Mouse (Mus musculus) heart, adult 2 months (tissue): ENCODE data around the gene Fkbp6. TPM values are rescaled to one million over a fixed set of nuclear protein-coding genes. Genes with fewer than 3 reads are reported as not detected.

Experiments
- DNase-seq, 2 experiments: peaks; one replicate each; pipeline ENCODE4 v3.0.0; 2021
- H3K27ac ChIP-seq: fragments of 200-600 bp; 2 replicates; pipeline ENCODE4 v1.8.1; 2022
- H3K27me3 ChIP-seq: fragments of 200-500 bp; 2 replicates; pipeline ENCODE4 v1.6.1; 2012; ENCODE audit warnings: mild to moderate bottlenecking, low read length, inconsistent platforms, mixed read lengths; ENCODE audit not compliant: control insufficient read depth, insufficient read depth
- H3K36me3 ChIP-seq: fragments of 200-500 bp; 2 replicates; pipeline ENCODE4 v1.6.1; 2012; ENCODE audit warnings: low read length, inconsistent platforms; ENCODE audit not compliant: control insufficient read depth, insufficient read depth
- H3K4me1 ChIP-seq: fragments of 200-500 bp; 2 replicates; pipeline ENCODE4 v1.6.1; 2011; ENCODE audit warnings: low read length; ENCODE audit not compliant: control insufficient read depth, insufficient read depth
- H3K4me3 ChIP-seq: fragments of 200-600 bp; 2 replicates; pipeline ENCODE4 v1.8.1; 2022
- H3K79me2 ChIP-seq: fragments of 200-500 bp; replicated peaks from 2 replicates; pipeline ENCODE4 v1.6.1; 2012; ENCODE audit warnings: mild to moderate bottlenecking, inconsistent platforms, low read length, moderate library complexity, mixed read lengths; ENCODE audit not compliant: control insufficient read depth, insufficient read depth
- H3K9ac ChIP-seq: fragments of 200-500 bp; 2 replicates; pipeline ENCODE4 v1.6.1; 2012; ENCODE audit warnings: low read depth, mild to moderate bottlenecking, control low read depth, inconsistent platforms, low read length, mixed read lengths
- CTCF ChIP-seq: fragments of 200-600 bp; IDR thresholded peaks from 2 replicates; pipeline ENCODE4 v1.8.1; 2022; ENCODE audit warnings: antibody characterized with exemption, mild to moderate bottlenecking, moderate library complexity
- EP300 ChIP-seq: fragments of 200-500 bp; IDR thresholded peaks from 2 replicates; pipeline ENCODE4 v1.6.1; 2011; ENCODE audit warnings: low read depth, low read length, control low read depth; ENCODE audit not compliant: insufficient read depth
- POLR2A ChIP-seq: fragments of 200-500 bp; IDR thresholded peaks from 2 replicates; pipeline ENCODE4 v1.6.1; 2011; ENCODE audit warnings: mild to moderate bottlenecking, low read depth, low read length, control low read depth; ENCODE audit not compliant: insufficient read depth
- WGBS: fragments of 180-500 bp; shearing (Covaris S2); methylation state at CpG from one replicate; pipeline ENCODE4 v1.1.7; 2018; 5-methylcytosine and 5-hydroxymethylcytosine counted together
- intact Hi-C: fragments of 180-260 bp; cut with DNase I; formaldehyde crosslinking; loops from one replicate; pipeline ENCODE4 v1.15.1; 2025
- polyA plus RNA-seq: library from polyadenylated mRNA; depleted of rRNA; stranded (reverse); fragments of >200 nt; gene quantifications from 2 replicates; pipeline ENCODE4 v1.2.3, GENCODE M21; 2012
- total RNA-seq, 2 experiments: library from RNA; stranded (reverse); gene quantifications; 2 replicates each; pipeline ENCODE4 v1.2.3; 2021

Gene Fkbp6
- total and polyA plus RNA-seq, 3 experiments: 0.31 to 0.41 TPM; not detected in 1

DNA sequence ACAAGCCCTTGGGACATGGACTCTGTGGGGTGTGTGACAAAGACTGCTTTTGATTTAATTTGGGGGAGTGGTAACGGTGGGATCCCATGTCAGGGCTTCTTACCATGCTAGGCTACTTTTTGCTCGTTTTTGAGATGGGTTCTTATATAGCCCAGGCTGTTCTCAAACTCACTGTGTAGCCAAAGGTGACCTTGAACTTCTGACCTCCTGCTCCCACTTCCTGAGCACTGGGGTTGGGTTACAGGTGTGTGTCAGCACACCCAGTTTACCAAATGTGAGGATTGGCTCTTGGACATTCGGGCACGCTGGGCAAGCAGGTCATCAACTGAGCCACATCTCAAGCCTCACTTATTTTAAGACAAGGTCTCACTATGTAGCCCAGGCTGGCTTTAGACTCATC lies 79.5 kb downstream of the Fkbp6 start:
- DNase-seq: no peak
- H3K4me3 ChIP-seq: no peak overlapping the region
- H3K27ac ChIP-seq: no peak overlapping the region
- no peaks in the 10 kb centered on the region for H3K27me3 ChIP-seq
- no peaks in the 10 kb centered on the region for H3K36me3 ChIP-seq
- H3K9ac ChIP-seq: no peak overlapping the region
- H3K4me1 ChIP-seq: peaks cover 1% of the 10 kb centered on the region; the same call in 1 of the 2 replicates
- intact Hi-C loops: no loop called here
- WGBS: 84% methylated on average over 4 of the region's 4 CpGs
- H3K79me2 ChIP-seq: no peaks in the 10 kb centered on the region
- TF ChIP-seq POLR2A (no peak), CTCF (no peak), EP300 (no peak)

DNA sequence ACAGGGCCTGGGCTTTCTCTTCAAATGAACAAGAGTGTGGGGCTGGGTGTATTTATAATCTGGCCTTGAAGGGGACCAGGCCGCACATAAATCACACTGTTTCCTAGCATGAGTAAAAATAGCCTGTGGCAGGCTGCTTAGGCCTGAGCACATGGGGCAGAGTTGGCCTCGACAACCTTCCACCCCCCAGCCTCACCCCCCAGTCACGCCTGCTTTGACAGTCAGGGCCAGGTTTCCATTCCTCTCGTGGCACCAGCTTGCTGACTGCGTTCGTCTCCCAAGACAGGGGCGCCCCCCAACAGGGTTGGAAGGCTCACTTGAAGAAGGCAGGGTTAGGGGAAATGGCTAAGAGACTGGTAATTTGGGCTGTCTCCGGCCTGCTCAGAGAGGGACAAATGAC lies 80.4 kb downstream of the Fkbp6 start:
- intact Hi-C loops: no loop called here
- Histone ChIP-seq H3K36me3 (no peaks in the 10 kb centered on the region), H3K79me2 (no peaks in the 10 kb centered on the region), H3K9ac (no peak overlapping the region), H3K4me3 (no peak overlapping the region), H3K27ac (no peak overlapping the region), H3K4me1 (peaks cover 1% of the 10 kb centered on the region; the same call in 1 of the 2 replicates), H3K27me3 (no peaks in the 10 kb centered on the region)
- WGBS: 61% methylated on average over 8 of the region's 8 CpGs
- DNase-seq: no peak
- TF ChIP-seq CTCF (no peak), POLR2A (no peak), EP300 (no peak)

GRCm38 (mm10) chr5:135264548-135264947 lies 85.3 kb downstream of the Fkbp6 start:
- intact Hi-C loops: no loop called here
- Histone ChIP-seq H3K36me3 (no peaks in the 10 kb centered on the region), H3K9ac (no peak overlapping the region), H3K27ac (no peak overlapping the region; the same call in 1 of the 2 replicates), H3K79me2 (no peaks in the 10 kb centered on the region), H3K4me3 (no peak overlapping the region), H3K4me1 (peaks cover 4% of the 10 kb centered on the region), H3K27me3 (no peaks in the 10 kb centered on the region)
- 44% methylated on average over 9 of the region's 9 CpGs for WGBS
- TF ChIP-seq CTCF: no peak
- no peak for TF ChIP-seq EP300
- TF ChIP-seq POLR2A: no peak
- no peak for DNase-seq

- TF ChIP-seq CTCF (no peak), POLR2A (no peak), EP300 (no peak)
- 22% methylated on average over 17 of the region's 17 CpGs for WGBS
- Histone ChIP-seq H3K9ac (no peak overlapping the region), H3K79me2 (no peaks in the 10 kb centered on the region), H3K36me3 (no peaks in the 10 kb centered on the region), H3K4me3 (peak overlapping the region; percentile 14; the same call in 1 of the 2 replicates), H3K27me3 (no peaks in the 10 kb centered on the region), H3K27ac (peak overlapping the region; percentile 16; the same call in 1 of the 2 replicates), H3K4me1 (peaks cover 4% of the 10 kb centered on the region)
- DNase-seq: peak; percentile 48 to 65
- intact Hi-C loops: no loop called here
These were observed 85.9 kb downstream of the Fkbp6 start for GRCm38 (mm10) chr5:135263866-135264503.

DNA sequence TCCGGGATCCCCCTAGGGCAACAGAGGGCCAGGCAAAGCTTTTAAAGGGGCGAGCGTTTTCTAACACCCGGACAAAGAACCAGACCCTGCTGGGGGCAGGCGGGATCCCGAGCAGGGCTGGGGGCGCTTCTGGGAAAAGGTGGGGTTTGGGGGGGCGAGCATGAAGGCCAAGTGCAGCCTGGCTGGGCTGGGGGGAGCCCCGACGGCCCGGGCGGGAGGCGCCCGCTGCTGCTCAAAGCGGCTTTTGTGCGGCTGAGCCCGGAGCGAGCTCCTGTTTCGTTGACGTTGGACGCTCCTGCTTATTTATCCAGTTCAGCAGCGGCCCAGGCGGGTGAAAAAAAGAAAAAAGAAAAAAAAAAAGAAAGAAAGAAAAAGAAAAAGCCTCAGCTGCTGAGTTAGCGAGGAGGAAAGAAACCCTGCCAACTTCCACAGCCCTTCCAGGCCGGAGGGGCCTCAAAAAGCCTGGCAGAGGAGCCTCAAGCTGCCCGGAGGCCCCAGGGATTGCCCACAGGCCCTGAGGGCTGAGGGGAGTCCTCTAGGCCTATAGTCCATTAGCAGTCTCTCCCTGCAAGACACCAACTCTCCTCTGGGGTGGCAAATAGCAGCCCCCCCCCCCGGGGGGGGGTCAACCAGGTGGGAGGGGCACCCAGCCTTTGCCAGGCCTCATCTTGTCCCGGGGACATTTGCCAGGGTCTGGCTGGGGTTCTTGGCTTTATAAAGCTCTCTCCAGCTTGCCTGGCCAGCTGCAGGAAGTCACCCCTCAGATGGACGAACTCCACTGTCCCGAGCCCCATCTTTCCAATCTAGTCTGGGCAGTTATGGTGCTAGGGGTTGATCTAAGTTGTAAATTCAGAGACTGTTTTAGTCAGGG lies 91.3 kb downstream of the Fkbp6 start:
- no peak overlapping the region; the same call in 1 of the 2 replicates for H3K27ac ChIP-seq
- H3K27me3 ChIP-seq: no peaks in the 10 kb centered on the region
- no peak for TF ChIP-seq EP300
- TF ChIP-seq CTCF: no peak
- no peak for TF ChIP-seq POLR2A
- H3K79me2 ChIP-seq: no peaks in the 10 kb centered on the region
- intact Hi-C loops: no loop called here
- no peak overlapping the region for H3K9ac ChIP-seq
- DNase-seq: no peak
- H3K4me1 ChIP-seq: peaks cover 1% of the 10 kb centered on the region
- no peaks in the 10 kb centered on the region for H3K36me3 ChIP-seq
- WGBS: 46% methylated on average over 30 of the region's 30 CpGs
- no peak overlapping the region for H3K4me3 ChIP-seq

DNA sequence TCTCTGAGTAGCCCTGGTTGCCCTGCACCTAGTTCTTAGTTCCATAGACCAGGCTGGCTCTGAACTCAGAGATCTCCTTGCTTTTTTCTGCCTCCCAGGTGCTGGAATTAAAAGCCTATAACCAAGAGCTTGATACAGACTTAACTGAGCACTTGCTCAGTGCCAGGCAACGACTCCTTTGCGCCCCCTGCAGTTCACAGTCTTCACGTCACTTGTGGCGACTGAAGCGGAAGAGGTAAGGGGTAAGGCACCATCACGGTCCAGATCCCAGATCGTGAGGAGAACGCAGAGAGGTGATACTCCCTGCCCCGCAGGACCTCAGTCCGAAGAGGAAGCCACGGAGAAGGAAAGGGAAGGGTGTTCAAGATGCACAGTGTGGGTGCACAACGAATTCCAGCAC lies 92.3 kb downstream of the Fkbp6 start:
- 84% methylated on average over 12 of the region's 12 CpGs for WGBS

More for the DNA sequence above, 92.3 kb downstream of the Fkbp6 start:
- no peak overlapping the region for H3K4me3 ChIP-seq
- DNase-seq: no peak
- no peaks in the 10 kb centered on the region for H3K36me3 ChIP-seq
- no peaks in the 10 kb centered on the region for H3K4me1 ChIP-seq
- no peak overlapping the region for H3K9ac ChIP-seq
- no peak overlapping the region for H3K27ac ChIP-seq
- no peaks in the 10 kb centered on the region for H3K79me2 ChIP-seq
- TF ChIP-seq EP300: no peak
- 0 out of 2 replicates have a peak, but pooled peaks have one; percentile 11 for TF ChIP-seq CTCF
- intact Hi-C loops: no loop called here
- no peaks in the 10 kb centered on the region for H3K27me3 ChIP-seq
